Mouse (Mus musculus): Measurements from ENCODE around the gene Rab7. TPM values are rescaled to one million over a fixed set of nuclear protein-coding genes. Genes with fewer than 3 reads are reported as not detected.
A peak's percentile ranks its signal among the peaks of the same experiment; 100 is the strongest.

Gene Rab7
- polyA plus RNA-seq, 1 experiment from 2014 or later, result 251 TPM

DNA sequence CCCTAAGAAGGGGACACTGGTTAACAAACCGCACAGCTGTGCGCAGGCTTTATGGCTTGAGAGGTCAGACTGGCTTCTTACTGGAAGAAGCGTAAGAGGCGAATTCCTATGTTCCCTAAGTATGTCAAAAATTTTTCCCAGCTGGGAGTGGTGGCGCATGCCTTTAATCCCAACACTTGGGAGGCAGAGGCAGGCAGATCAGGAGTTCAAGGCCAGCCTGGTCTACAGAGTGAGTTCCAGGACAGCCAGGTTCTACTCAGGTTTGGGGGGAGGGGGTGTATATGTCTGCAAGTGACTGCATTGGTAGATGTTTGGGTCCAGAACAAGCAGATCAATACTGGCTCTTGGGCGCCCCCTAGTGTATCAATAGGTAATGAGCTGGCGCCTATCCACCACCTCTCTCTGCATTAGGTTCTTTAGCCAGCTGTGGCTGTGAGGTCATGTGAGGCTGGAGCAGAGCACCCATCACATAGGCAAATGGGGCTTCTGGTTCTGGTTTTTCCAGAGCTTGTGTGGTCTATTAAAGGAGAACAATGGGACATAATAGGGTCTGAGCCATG lies 47.3 kb downstream of the Rab7 start:
- ATAC-seq (ENCODE audit: low FRiP score), result peak; percentile 49
- no peaks in the 10 kb centered on the region for H3K9me3 ChIP-seq (ENCODE audit: control insufficient read depth, low read length)
- H3K27ac ChIP-seq (ENCODE audit: low read depth, low read length), result no peak overlapping the region
- peaks cover 17% of the 10 kb centered on the region for H3K4me1 ChIP-seq (ENCODE audit: control insufficient read depth, insufficient read depth, low read length)
- H3K27me3 ChIP-seq (ENCODE audit: control insufficient read depth, insufficient read depth, low read length), result no peaks in the 10 kb centered on the region
- H3K36me3 ChIP-seq (ENCODE audit: control insufficient read depth, insufficient read depth, low read length), result peaks cover 10% of the 10 kb centered on the region; the same call in 1 of the 2 replicates
- peak; percentile 97 for DNase-seq (ENCODE audit: low spot score, missing footprints)
- H3K9ac ChIP-seq (ENCODE audit: low read length), result no peak overlapping the region
- no peak overlapping the region for H3K4me3 ChIP-seq (ENCODE audit: low read depth, low read length)
- 63% methylated on average over 7 of the region's 7 CpGs for WGBS
- H3K4me2 ChIP-seq, result no peak overlapping the region

DNA sequence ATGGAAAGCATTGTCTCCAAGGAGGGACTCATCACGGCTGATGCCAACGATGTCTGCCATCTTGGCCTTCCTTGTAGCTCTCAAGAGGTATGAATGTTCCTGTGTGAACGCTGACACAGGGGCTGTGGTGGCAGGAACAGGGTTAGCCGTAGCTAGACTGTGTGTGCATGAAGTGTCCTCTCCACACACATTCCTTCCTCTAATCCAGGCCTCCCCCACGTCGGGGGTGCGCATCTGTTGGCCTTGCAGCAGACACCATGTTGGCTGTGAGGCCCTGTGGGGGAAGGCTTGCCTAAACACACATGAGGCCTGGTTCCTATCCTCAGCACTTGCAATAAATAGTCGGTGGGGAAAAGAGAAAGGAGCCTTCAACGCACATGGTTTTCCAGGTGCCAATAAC lies 48.5 kb downstream of the Rab7 start:
- Histone ChIP-seq H3K27me3 (ENCODE audit: control insufficient read depth, insufficient read depth, low read length) (no peaks in the 10 kb centered on the region), H3K4me3 (ENCODE audit: low read depth, low read length) (no peak overlapping the region), H3K9me3 (ENCODE audit: control insufficient read depth, low read length) (no peaks in the 10 kb centered on the region), H3K36me3 (ENCODE audit: control insufficient read depth, insufficient read depth, low read length) (peaks cover 7% of the 10 kb centered on the region; the same call in 1 of the 2 replicates), H3K4me2 (no peak overlapping the region), H3K4me1 (ENCODE audit: control insufficient read depth, insufficient read depth, low read length) (peaks cover 24% of the 10 kb centered on the region), H3K9ac (ENCODE audit: low read length) (no peak overlapping the region), H3K27ac (ENCODE audit: low read depth, low read length) (no peak overlapping the region)
- DNase-seq (ENCODE audit: low spot score, missing footprints) (no peak), ATAC-seq (ENCODE audit: low FRiP score) (no peak)
- 93% methylated on average over 9 of the region's 9 CpGs for WGBS

DNA sequence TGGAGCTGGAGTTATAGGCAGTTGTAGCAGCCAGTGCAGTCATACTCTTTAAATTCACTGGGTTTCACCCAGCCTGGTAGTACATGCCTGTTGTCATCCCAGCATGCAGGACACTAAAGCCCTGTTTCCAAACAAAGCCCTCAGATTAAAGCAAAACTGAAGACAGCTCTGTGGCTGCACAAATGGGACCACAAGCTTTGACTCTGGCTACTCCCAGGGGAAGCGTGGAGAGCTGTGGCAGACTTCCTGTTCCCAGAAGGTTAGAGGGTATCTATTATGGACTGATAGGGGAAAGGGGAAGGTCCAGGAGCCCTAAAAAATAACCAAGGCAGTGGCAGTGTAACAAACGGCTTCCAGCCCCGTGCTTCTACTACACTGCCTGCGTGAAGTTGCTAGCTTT lies 49.6 kb downstream of the Rab7 start:
- Histone ChIP-seq H3K4me1 (ENCODE audit: control insufficient read depth, insufficient read depth, low read length) (peaks cover 25% of the 10 kb centered on the region), H3K9me3 (ENCODE audit: control insufficient read depth, low read length) (no peaks in the 10 kb centered on the region), H3K27ac (ENCODE audit: low read depth, low read length) (no peak overlapping the region), H3K36me3 (ENCODE audit: control insufficient read depth, insufficient read depth, low read length) (0 out of 2 replicates have a peak, but pooled peaks cover 2% of the 10 kb centered on the region), H3K9ac (ENCODE audit: low read length) (no peak overlapping the region), H3K27me3 (ENCODE audit: control insufficient read depth, insufficient read depth, low read length) (no peaks in the 10 kb centered on the region), H3K4me3 (ENCODE audit: low read depth, low read length) (no peak overlapping the region), H3K4me2 (no peak overlapping the region)
- DNase-seq (ENCODE audit: low spot score, missing footprints) (peak; percentile 81), ATAC-seq (ENCODE audit: low FRiP score) (no peak)
- 86% methylated on average over 4 of the region's 4 CpGs for WGBS

DNA sequence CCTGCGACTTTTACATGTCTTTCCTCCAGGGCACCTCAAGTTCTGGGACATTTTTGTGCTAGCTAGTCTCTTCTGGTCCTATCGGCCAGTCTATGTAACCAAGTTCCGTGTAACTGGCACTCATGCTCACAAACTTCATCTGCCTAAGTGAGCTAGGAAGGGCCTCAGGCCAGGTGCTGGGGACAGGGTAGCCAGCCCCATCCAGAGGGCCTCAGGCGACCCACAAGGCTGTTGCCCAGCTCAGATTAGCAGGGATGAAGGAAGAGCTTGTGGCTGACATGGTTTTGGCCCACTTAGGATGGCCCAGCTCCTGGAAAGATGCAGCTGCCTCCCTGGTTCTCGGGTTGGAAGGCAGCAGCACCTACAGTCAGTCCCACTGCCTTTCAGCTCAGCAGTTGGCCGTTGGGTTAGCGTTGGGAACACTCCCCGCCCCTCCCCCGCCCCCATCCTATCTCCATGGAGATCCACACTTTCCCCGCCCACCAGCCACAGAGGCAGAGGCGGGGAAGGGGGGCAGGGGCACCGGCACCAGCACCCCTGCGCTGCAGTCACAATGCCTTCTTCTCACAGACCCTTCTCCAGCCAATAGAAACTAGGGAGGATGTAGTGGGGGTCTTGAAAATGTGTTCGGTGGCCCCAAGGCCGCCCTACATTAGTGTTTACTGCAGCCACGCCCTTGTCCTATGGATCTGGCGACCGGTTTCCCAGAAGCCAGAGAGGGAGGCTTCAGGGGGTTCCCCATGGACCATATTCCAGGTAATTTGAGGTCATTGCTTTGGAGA lies 51.1 kb downstream of the Rab7 start:
- WGBS, result 6% methylated on average over 18 of the region's 18 CpGs
- Histone ChIP-seq H3K27ac (ENCODE audit: low read depth, low read length) (peak overlapping the region; percentile 75), H3K4me3 (ENCODE audit: low read depth, low read length) (peak overlapping the region; percentile 27), H3K27me3 (ENCODE audit: control insufficient read depth, insufficient read depth, low read length) (no peaks in the 10 kb centered on the region), H3K9me3 (ENCODE audit: control insufficient read depth, low read length) (no peaks in the 10 kb centered on the region), H3K36me3 (ENCODE audit: control insufficient read depth, insufficient read depth, low read length) (no peaks in the 10 kb centered on the region), H3K9ac (ENCODE audit: low read length) (peak overlapping the region; percentile 53), H3K4me1 (ENCODE audit: control insufficient read depth, insufficient read depth, low read length) (peaks cover 25% of the 10 kb centered on the region), H3K4me2 (peak overlapping the region; percentile 52)
- ATAC-seq (ENCODE audit: low FRiP score), result peak; percentile 91
- peak; percentile 98 for DNase-seq (ENCODE audit: low spot score, missing footprints)

DNA sequence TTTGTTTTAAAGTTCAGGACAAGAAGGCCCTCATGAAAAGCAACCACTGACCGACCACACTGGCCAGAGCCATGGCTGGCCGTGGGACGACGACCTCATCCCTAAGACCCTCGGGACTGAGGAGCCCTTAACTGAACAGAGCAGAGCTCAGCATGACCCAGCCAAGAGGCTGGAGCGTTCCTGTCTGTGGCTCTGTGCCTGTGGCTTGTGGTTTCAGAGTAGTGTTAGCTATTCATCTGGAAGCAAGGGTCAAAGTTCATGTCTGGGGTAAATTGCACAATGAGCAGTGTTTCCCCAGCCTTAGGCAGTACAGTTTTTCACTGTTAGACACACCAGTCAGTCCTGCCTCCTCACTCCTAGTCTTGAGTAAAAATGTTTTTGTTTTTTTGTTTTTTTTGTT lies 52.3 kb downstream of the Rab7 start:
- WGBS, result 15% methylated on average over 6 of the region's 6 CpGs
- H3K27me3 ChIP-seq (ENCODE audit: control insufficient read depth, insufficient read depth, low read length), result no peaks in the 10 kb centered on the region
- H3K4me2 ChIP-seq, result no peak overlapping the region
- H3K36me3 ChIP-seq (ENCODE audit: control insufficient read depth, insufficient read depth, low read length), result no peaks in the 10 kb centered on the region
- no peak overlapping the region for H3K9ac ChIP-seq (ENCODE audit: low read length)
- ATAC-seq (ENCODE audit: low FRiP score) (peak; percentile 22; the same call in 1 of the 2 replicates), DNase-seq (ENCODE audit: low spot score, missing footprints) (peak; percentile 87)
- no peak overlapping the region for H3K4me3 ChIP-seq (ENCODE audit: low read depth, low read length)
- H3K27ac ChIP-seq (ENCODE audit: low read depth, low read length), result no peak overlapping the region
- H3K9me3 ChIP-seq (ENCODE audit: control insufficient read depth, low read length), result no peaks in the 10 kb centered on the region
- peaks cover 25% of the 10 kb centered on the region for H3K4me1 ChIP-seq (ENCODE audit: control insufficient read depth, insufficient read depth, low read length)

DNA sequence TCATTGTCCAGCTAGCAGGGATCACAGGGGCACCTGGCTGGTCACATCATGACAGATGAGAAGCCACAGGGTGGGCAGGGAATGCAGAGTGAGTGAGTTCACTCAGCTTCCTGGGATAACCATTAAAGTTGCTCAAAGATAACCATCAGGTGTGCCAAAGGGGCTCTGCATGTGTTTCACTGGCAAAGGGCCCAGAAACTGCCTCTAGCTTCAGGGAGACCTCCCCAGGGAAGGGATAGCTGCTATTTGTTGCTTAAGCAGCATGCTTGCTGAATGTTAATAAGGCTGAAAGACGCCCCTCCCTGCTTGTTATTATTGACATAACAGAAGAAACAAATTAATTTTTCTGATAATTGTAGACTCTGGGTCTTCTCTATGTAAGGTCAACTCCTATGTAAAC lies 53.2 kb downstream of the Rab7 start:
- 0 out of 2 replicates have a peak, but pooled peaks cover 2% of the 10 kb centered on the region for H3K36me3 ChIP-seq (ENCODE audit: control insufficient read depth, insufficient read depth, low read length)
- H3K27me3 ChIP-seq (ENCODE audit: control insufficient read depth, insufficient read depth, low read length), result no peaks in the 10 kb centered on the region
- WGBS, result 68% methylated on average over 1 of the region's 1 CpGs
- ATAC-seq (ENCODE audit: low FRiP score), result no peak
- peaks cover 25% of the 10 kb centered on the region for H3K4me1 ChIP-seq (ENCODE audit: control insufficient read depth, insufficient read depth, low read length)
- H3K9ac ChIP-seq (ENCODE audit: low read length), result no peak overlapping the region
- H3K4me3 ChIP-seq (ENCODE audit: low read depth, low read length), result no peak overlapping the region
- no peak for DNase-seq (ENCODE audit: low spot score, missing footprints)
- H3K4me2 ChIP-seq, result no peak overlapping the region
- no peaks in the 10 kb centered on the region for H3K9me3 ChIP-seq (ENCODE audit: control insufficient read depth, low read length)
- H3K27ac ChIP-seq (ENCODE audit: low read depth, low read length), result no peak overlapping the region

DNA sequence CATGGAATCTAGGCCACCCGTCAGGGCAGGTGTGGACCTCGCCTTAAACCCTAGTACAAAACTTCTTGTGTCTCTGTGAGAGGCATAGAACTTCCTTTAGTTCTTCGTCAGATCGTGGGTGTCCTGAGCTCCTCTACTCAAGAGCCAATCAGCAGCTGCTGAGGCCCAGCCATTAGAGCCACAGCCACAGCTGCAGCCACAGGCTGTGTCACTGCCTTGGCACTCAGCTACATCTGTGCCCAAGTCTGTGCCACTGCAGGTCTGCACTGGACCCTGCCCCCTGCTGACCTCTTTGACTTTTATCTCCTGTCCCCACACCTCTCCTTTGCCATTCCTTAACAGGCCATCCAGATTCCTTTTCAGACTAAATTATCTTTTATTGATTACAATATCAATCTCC lies 53.9 kb downstream of the Rab7 start:
- WGBS, result 84% methylated on average over 4 of the region's 4 CpGs
- H3K36me3 ChIP-seq (ENCODE audit: control insufficient read depth, insufficient read depth, low read length), result peaks cover 4% of the 10 kb centered on the region; the same call in 1 of the 2 replicates
- H3K9ac ChIP-seq (ENCODE audit: low read length), result no peak overlapping the region
- H3K4me2 ChIP-seq, result no peak overlapping the region
- no peak overlapping the region for H3K4me3 ChIP-seq (ENCODE audit: low read depth, low read length)
- DNase-seq (ENCODE audit: low spot score, missing footprints), result no peak
- peaks cover 25% of the 10 kb centered on the region for H3K4me1 ChIP-seq (ENCODE audit: control insufficient read depth, insufficient read depth, low read length)
- H3K27me3 ChIP-seq (ENCODE audit: control insufficient read depth, insufficient read depth, low read length), result no peaks in the 10 kb centered on the region
- ATAC-seq (ENCODE audit: low FRiP score), result no peak
- H3K9me3 ChIP-seq (ENCODE audit: control insufficient read depth, low read length), result no peaks in the 10 kb centered on the region
- H3K27ac ChIP-seq (ENCODE audit: low read depth, low read length), result no peak overlapping the region

DNA sequence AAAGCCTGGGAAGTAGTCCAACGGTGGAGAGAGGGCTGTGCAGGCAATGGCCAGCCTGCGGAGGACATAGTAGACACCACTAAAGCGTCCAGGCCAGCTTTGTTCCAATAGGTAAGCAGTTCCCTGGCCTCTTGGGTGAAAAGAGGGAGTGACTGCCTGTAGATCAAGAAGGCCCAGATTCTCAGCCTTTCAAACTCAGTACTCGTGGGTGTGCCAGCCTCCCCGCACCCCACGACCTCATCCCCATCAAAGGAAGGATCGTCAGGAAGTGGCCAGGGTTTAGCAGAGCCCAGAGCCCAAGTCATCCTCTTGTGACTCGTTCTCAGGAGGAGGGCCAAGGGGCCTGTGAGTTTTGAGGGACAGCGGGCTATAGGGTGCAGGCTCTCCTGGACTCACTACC lies 62.6 kb downstream of the Rab7 start:
- peak overlapping the region; percentile 82 for H3K4me3 ChIP-seq (ENCODE audit: low read depth, low read length)
- peaks cover 10% of the 10 kb centered on the region for H3K36me3 ChIP-seq (ENCODE audit: control insufficient read depth, insufficient read depth, low read length)
- no peaks in the 10 kb centered on the region for H3K27me3 ChIP-seq (ENCODE audit: control insufficient read depth, insufficient read depth, low read length)
- DNase-seq (ENCODE audit: low spot score, missing footprints), result no peak
- H3K9me3 ChIP-seq (ENCODE audit: control insufficient read depth, low read length), result no peaks in the 10 kb centered on the region
- no peak overlapping the region for H3K27ac ChIP-seq (ENCODE audit: low read depth, low read length)
- H3K4me1 ChIP-seq (ENCODE audit: control insufficient read depth, insufficient read depth, low read length), result peaks cover 12% of the 10 kb centered on the region
- peak overlapping the region; percentile 75 for H3K4me2 ChIP-seq
- 76% methylated on average over 9 of the region's 9 CpGs for WGBS
- no peak for ATAC-seq (ENCODE audit: low FRiP score)
- peak overlapping the region; percentile 93 for H3K9ac ChIP-seq (ENCODE audit: low read length)

DNA sequence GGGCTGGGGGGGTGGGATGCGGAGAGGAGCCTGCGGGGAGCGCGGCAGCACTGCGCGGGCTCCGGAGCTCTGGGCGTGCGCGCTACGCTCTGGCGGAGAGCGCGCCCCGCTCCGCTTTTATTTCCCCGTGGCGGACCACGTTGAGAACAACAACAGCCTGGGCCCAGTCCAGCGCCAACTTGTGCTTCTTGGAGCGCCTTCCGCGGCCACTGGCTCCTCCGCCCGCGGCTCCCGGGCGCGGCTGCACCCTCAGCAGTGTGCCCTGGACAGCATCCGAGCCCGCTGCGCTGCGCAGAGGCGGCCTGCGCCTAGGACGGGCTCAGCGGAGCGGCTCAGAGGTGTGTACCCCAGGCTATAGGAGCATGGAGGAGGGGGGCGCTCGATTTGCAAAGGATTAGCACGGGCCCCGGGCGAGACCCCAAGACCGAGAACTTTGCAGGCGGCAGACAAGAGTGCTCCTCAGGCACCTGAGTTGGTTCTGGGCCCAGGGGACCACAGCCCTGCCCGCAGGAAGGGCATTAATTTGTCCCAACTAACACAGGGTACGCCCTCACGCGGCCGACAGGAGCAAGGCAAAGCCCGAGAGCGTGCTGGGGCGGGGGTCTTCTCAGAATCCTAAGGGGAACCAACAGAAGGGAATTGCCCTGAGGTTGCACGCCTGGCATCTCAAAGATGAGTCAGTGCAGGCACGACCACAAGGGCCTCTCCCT lies 63.4 kb downstream of the Rab7 start, which contains the start of gene H1fx:
TSS of gene H1fx (minus strand) at position 91 of the 710 bp plus-strand sequence.
- Histone ChIP-seq H3K27me3 (ENCODE audit: control insufficient read depth, insufficient read depth, low read length) (no peaks in the 10 kb centered on the region), H3K4me1 (ENCODE audit: control insufficient read depth, insufficient read depth, low read length) (peaks cover 12% of the 10 kb centered on the region), H3K4me2 (peak within 1 kb of the TSS; percentile 75), H3K36me3 (ENCODE audit: control insufficient read depth, insufficient read depth, low read length) (peaks cover 8% of the 10 kb centered on the region), H3K9me3 (ENCODE audit: control insufficient read depth, low read length) (no peaks in the 10 kb centered on the region), H3K4me3 (ENCODE audit: low read depth, low read length) (peak within 1 kb of the TSS; percentile 82), H3K27ac (ENCODE audit: low read depth, low read length) (peak within 1 kb of the TSS; percentile 75), H3K9ac (ENCODE audit: low read length) (peak within 1 kb of the TSS; percentile 93)
- WGBS, result under 1% methylated on average over 49 of the region's 55 CpGs
- DNase-seq (ENCODE audit: low spot score, missing footprints), result peak; percentile 100
- peak; percentile 81 for ATAC-seq (ENCODE audit: low FRiP score)

All from midbrain, embryonic 11.5 days (tissue).